Mouse (Mus musculus): Measurements from ENCODE around the gene Kif5c. TPM values are rescaled to one million over a fixed set of nuclear protein-coding genes. Genes with fewer than 3 reads are reported as not detected.

Kif5c gene
- total RNA-seq, 2 experiments from 2014 or later, result 8.2 to 14.3 TPM

GRCm38 (mm10) chr2:49671753-49672500 lies 52.8 kb downstream of the Kif5c start:
- no peak for DNase-seq

GRCm38 (mm10) chr2:49672501-49672874 lies 53.4 kb downstream of the Kif5c start:
- DNase-seq, result no peak

- no peak for DNase-seq
These were observed 56.9 kb downstream of the Kif5c start for GRCm38 (mm10) chr2:49676020-49676419.

GRCm38 (mm10) chr2:49678386-49678785 lies 59.3 kb downstream of the Kif5c start:
- no peak for DNase-seq

GRCm38 (mm10) chr2:49679135-49679964 lies 60.3 kb downstream of the Kif5c start:
- DNase-seq, result no peak

GRCm38 (mm10) chr2:49682754-49683153 lies 63.7 kb downstream of the Kif5c start:
- no peak for DNase-seq

- DNase-seq, result no peak
These were observed 65.7 kb downstream of the Kif5c start for GRCm38 (mm10) chr2:49684808-49685207.

- no peak for DNase-seq
These were observed 71.3 kb downstream of the Kif5c start for GRCm38 (mm10) chr2:49690421-49690826.

GRCm38 (mm10) chr2:49691441-49691840 lies 72.3 kb downstream of the Kif5c start:
- no peak for DNase-seq

GRCm38 (mm10) chr2:49694727-49695126 lies 75.6 kb downstream of the Kif5c start:
- no peak for DNase-seq

GRCm38 (mm10) chr2:49695461-49695860 lies 76.4 kb downstream of the Kif5c start:
- DNase-seq, result no peak

- DNase-seq, result no peak
These were observed 79.8 kb downstream of the Kif5c start for GRCm38 (mm10) chr2:49698851-49699250.

- peak; percentile 5 for DNase-seq
These were observed 81.3 kb downstream of the Kif5c start for GRCm38 (mm10) chr2:49700176-49700971.

- no peak for DNase-seq
These were observed 91.1 kb downstream of the Kif5c start for GRCm38 (mm10) chr2:49710223-49710622.

- no peak for DNase-seq
These were observed 92.6 kb downstream of the Kif5c start for GRCm38 (mm10) chr2:49711693-49712092.

- no peak for DNase-seq
These were observed 93.3 kb downstream of the Kif5c start for GRCm38 (mm10) chr2:49712336-49712887.

- DNase-seq, result no peak
These were observed 97.4 kb downstream of the Kif5c start for GRCm38 (mm10) chr2:49716490-49716889.

- DNase-seq, result no peak
These were observed 98.5 kb downstream of the Kif5c start for GRCm38 (mm10) chr2:49717437-49718116.

- no peak for DNase-seq
These were observed 99.4 kb downstream of the Kif5c start for GRCm38 (mm10) chr2:49718492-49718891.

- no peak for DNase-seq
These were observed 100.1 kb downstream of the Kif5c start for GRCm38 (mm10) chr2:49718935-49719850.

GRCm38 (mm10) chr2:49719854-49720253 lies 100.8 kb downstream of the Kif5c start:
- DNase-seq, result no peak

All from adrenal gland, postnatal 10 days (tissue).